Mouse (Mus musculus) testis, adult 2 months (tissue): ENCODE measurements around the gene Pde4d.

ENCODE experiments used
- CTCF ChIP-seq: fragments of 200-500 bp; IDR thresholded peaks from 2 replicates; pipeline ENCODE4 v1.5.1; 2012; ENCODE audit warnings: low read depth, mild to moderate bottlenecking, inconsistent platforms, low read length, moderate library complexity; ENCODE audit not compliant: control insufficient read depth, insufficient read depth, insufficient replicate concordance
- POLR2A ChIP-seq: fragments of 200-500 bp; IDR thresholded peaks from 2 replicates; pipeline ENCODE4 v1.6.1; 2012; ENCODE audit warnings: low read depth, mild to moderate bottlenecking, inconsistent platforms, low read length, moderate library complexity; ENCODE audit not compliant: control insufficient read depth

DNA sequence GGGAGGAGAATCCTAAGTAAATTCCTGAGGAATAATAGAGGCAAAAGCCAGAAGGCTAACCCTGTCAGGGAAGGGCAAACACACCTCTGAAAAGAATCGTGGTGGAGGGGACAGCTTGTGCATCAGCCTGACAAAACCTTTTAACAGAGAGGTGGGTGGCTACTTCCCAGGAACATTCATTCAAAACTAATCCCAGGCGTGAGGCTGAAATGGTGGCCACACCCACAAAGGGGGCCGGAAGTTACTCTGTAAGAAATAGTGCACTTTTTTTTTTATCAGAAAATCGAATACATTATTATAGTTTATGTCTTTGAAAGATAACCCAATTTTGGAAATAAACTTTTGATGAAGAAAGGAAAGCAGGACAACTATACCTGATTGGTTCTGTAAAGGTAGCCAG lies 1227.3 kb downstream of the Pde4d start:
- no peak for TF ChIP-seq POLR2A
- no peak for TF ChIP-seq CTCF
